Mouse (Mus musculus) embryo, embryonic 10.5 days (tissue): ENCODE data around the gene Ap3b1.

ENCODE experiments used
- DNase-seq: peaks from one replicate; pipeline ENCODE4 v3.0.0-alpha.2; 2015; ENCODE audit warnings: low spot score

The Ap3b1 gene

DNA sequence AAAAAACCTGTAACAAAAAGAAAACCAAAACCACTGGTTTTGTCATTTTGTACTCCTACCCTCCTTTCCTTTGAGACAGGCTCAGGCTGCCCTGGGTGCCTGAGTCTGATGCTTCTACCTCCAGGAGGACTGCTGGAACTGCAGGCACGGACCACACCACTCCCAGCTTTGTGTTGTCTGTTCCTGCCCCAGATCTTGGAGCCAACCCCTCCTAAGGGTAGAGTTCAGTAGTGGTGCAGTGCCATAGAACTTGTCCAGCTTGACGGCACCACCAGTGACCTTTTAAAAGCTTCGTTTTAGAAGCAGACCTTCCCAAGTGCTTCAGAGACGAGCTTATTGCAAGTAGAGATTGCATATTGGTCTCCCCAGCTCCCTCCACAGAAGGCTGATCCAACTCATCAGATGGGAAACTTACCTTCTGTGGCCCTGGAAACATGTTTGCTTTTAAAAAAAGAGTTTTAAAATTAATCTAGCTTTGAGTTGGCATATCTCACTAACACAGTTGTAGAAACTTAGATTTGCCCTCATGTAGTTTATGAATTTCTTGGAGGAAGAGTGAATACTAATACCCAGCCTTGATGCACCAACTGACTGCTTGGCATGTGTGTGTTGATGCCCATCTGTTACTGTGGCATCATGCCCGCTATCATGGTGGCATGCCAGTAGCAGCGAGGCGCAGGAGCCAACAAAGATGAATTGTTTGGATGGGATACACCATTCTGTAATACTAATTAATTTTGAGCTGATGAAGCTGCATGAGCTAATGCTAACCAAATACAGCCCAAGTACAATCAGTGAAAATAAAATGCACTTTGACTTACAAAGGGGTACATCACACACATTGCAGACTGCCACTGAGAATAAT, 17.0 kb downstream of the Ap3b1 start:
- no peak for DNase-seq

DNA sequence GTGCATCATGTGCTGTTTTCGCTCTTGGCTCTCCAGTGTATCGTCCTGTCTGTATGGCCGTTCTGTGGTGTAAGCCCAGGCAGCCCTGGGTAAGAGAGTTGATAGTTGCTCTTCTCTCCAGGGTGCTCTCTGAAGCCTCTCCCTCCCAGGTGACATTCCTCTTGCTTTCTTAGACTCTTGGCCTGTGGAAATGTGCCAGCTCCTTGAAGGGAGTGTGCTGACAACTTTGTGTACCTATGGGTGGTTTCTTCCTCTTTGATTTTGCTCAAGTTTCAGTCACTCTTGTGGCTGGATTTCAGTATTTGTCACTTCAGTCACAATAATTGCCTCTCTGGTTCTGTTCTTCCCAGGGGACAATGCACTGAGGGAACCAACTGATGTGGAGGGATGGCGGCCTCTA, 20.2 kb downstream of the Ap3b1 start:
- no peak for DNase-seq

DNA sequence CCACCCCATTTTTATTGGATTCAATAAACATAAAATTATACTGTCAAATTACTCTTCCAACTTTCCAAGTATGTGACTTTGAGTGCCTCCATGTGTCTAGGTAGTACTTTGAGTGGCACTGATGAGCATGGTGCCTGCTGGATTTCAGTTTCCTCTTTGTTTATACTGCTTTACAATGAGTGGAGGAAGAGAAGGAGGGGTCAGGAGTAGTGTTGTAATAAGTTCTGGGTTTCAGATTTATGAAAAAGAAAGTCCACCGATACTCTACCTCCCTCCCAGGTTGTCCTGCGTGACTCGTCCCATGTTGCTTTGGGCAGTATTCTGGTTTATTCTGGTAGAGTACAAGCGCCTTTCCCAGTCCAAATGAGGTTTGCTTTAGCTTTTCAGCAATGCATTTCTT, 22.7 kb downstream of the Ap3b1 start:
- no peak for DNase-seq

GRCm38 (mm10) chr13:94381829-94382675, 23.3 kb downstream of the Ap3b1 start:
- DNase-seq, result peak; percentile 6

- DNase-seq, result no peak
Measured at GRCm38 (mm10) chr13:94384931-94385570, 26.3 kb downstream of the Ap3b1 start.

DNA sequence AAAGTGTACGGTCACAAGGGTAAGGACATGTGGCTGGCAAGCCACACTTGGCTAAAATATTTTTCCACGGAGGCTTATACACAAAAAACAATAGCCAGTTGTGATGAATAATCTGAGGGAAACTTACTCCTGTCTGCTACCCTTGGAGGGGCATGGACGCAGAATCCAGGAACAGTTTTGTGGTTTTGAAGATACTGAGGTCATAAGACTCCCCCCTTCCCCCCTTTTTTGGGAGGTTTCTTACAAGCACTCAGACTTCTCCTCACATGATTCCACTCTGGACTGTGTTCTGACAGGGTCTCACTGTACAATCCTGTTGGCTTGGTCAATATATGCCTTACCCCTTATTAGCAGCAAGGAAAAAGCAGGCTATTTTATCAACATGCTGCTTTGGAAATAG, 29.8 kb downstream of the Ap3b1 start:
- DNase-seq, result no peak

GRCm38 (mm10) chr13:94389541-94389940, 30.8 kb downstream of the Ap3b1 start:
- no peak for DNase-seq

- DNase-seq, result no peak
Measured at GRCm38 (mm10) chr13:94392282-94392681, 33.5 kb downstream of the Ap3b1 start.

DNA sequence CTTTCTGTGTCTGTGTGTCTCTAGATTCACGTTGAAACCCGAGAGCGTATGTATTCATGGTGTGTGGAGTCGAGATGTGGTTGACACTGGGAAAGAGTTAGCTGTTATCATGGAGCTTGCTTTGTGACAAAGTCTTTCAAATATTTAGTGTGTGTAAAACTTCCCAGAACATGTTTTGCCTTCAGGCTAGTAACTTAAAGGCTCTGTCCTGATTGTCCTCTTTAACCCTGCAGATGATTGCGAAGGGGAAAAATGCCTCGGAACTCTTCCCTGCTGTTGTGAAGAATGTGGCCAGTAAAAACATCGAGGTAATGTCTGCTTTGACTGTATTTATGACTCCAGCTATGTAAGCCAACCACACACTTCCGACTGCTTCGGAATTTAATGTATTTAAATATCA, 35.7 kb downstream of the Ap3b1 start:
- DNase-seq, result no peak

GRCm38 (mm10) chr13:94395763-94396162, 37.0 kb downstream of the Ap3b1 start:
- no peak for DNase-seq

GRCm38 (mm10) chr13:94396392-94396920, 37.7 kb downstream of the Ap3b1 start:
- DNase-seq, result no peak

- no peak for DNase-seq
Measured at GRCm38 (mm10) chr13:94398568-94399374, 40.0 kb downstream of the Ap3b1 start.

DNA sequence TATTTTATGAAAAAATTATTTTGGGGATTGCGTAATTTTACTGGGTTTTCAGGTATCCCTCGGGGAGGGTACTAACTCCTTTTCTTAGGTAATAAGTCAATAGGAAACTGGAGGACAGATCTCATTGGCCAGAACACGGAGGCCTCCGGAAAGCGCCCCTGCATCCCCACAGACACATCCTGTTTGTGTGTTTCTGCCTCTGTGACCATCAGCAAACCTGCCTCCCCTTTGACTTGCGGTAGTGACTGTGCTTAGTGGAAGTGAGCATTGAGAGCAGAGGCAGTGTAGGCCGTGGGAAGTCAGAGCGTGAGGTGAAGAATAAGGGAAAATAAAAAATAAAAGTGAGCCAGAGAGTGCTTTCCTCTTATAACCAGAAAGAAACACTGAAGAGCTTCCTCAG, 41.7 kb downstream of the Ap3b1 start:
- no peak for DNase-seq

DNA sequence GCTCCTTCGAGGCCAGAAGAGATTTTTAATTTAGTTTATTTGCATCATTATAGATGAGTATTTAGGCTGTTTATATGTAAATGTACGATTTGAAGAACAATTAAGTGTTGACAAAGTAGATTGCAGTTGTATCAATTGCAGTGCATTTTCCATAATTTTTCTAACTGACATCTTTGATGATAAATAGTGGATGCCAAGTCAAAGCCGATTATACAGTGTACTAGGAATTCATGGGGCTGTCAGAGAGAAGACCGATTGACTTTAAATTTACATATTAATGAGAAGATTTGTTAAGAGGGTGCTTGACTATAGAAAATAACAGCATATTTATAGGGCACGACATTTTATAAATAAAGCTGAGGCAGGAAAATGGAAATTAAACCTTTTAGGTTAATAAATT, 64.8 kb downstream of the Ap3b1 start:
- no peak for DNase-seq

DNA sequence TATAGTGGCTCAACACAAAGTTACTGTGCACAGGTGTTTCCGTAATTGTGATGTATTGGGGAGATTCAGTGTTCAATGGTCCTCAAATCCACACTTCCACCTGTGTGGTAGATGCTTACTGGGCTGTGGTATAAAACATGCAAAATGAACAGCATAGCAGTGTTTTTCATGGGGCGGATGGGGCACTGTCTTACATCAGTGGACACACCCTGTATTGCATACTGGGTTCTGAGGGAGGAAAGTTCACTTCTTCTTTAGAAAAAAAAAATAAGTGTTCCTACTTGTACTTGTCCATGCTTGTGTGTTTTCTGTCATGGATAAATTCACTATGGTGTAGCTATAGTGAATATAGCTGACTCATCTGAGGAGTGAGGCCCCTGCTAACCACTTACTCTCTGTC, 70.8 kb downstream of the Ap3b1 start:
- no peak for DNase-seq

- DNase-seq, result no peak
Measured at GRCm38 (mm10) chr13:94439386-94439785, 80.6 kb downstream of the Ap3b1 start.

- no peak for DNase-seq
Measured at GRCm38 (mm10) chr13:94441199-94441598, 82.4 kb downstream of the Ap3b1 start.

- DNase-seq, result no peak
Measured at GRCm38 (mm10) chr13:94443411-94443810, 84.7 kb downstream of the Ap3b1 start.

- no peak for DNase-seq
Measured at GRCm38 (mm10) chr13:94445103-94445502, 86.3 kb downstream of the Ap3b1 start.

- peak; percentile 18 for DNase-seq
Measured at GRCm38 (mm10) chr13:94447003-94447402, 88.2 kb downstream of the Ap3b1 start.

DNA sequence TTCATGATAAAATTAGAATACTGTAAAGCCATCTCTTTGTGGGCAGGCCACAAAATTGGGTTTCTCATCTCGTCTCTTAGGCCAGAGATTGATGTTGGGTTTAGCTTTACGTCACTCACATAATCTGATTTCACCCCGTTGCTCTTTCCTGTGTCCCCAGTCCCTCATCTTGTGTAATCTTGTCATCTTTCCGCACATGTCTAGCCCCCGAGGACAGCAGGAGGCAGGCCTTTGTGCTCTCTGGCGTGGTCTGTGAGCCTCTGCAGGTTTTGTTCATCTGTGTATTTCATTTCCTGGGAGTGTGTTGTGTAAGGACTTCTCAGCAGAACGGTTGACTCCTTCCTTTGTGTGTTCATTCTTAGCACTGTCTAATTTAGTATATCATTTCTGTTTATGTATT, 90.8 kb downstream of the Ap3b1 start:
- no peak for DNase-seq

GRCm38 (mm10) chr13:94451229-94451628, 92.5 kb downstream of the Ap3b1 start:
- peak; percentile 76 for DNase-seq
